Mouse (Mus musculus) adrenal gland, adult 18-20 months (tissue): ENCODE data around the gene Olfr934. TPM values are rescaled to one million over a fixed set of nuclear protein-coding genes. Genes with fewer than 3 reads are reported as not detected.

Source experiments
- DNase-seq, 2 experiments: peaks; one replicate each; pipeline ENCODE4 v3.0.0; 2021 to 2022; ENCODE audit warnings: low spot score in 2 of 2
- long read RNA-seq, 2 experiments: library from polyadenylated mRNA; stranded (forward); transcript quantifications; one replicate each; pipeline ENCODE4 v2.0.0; 2021
- total RNA-seq, 2 experiments: library from RNA; stranded (reverse); gene quantifications; 1 replicate in 1 of 2; 2 replicates in 1 of 2; pipeline ENCODE4 v1.2.3; 2021

Olfr934 gene
- not detected for total RNA-seq
- long read RNA-seq, experiment 1: 0 reads
- long read RNA-seq, experiment 2: 0 reads

DNA sequence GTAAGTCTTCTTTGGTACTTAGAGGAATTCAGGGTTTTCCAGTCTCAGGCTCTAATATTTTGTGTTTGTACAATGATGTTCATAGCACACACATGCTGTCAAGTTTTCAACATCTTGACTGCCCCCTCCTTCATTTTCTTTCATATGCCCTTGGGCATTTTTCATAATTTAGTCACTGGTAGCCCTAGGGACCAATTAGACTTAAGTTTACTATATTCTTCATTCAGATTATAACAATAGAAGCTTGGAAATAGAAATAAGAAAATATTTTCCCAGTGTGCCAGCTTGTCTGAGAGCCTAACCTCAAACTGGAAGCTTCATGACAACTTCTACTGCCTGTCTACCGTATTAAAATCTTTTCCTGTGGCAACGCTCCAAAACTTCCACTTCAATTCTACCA, at the start of gene Olfr934:
Gene Olfr934 (minus strand): TSS at position 101 of the 400 bp plus-strand sequence.
- no peak for DNase-seq

DNA sequence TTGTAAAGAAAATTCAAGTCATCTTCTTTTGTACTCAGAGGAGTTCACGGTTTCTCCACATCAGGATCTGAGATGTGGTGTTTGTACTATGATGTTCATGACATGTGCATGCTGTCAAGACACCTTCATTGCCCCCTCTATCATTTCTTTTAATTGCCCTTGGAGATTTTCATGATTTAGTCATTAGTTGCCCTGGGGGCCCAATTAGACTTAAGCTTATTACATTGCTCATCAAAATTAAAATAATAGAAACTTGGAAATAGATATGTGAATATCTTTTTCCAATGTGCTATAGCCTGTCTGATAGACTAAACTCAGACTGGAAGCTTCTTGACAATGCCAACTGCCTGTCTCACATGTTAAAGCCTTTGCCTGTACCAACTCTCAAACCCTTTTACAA, 35.2 kb upstream of the Olfr934 start, which contains the start of gene Olfr146:
Gene Olfr146 (minus strand): TSS at position 101 of the 400 bp plus-strand sequence.
- DNase-seq: no peak

DNA sequence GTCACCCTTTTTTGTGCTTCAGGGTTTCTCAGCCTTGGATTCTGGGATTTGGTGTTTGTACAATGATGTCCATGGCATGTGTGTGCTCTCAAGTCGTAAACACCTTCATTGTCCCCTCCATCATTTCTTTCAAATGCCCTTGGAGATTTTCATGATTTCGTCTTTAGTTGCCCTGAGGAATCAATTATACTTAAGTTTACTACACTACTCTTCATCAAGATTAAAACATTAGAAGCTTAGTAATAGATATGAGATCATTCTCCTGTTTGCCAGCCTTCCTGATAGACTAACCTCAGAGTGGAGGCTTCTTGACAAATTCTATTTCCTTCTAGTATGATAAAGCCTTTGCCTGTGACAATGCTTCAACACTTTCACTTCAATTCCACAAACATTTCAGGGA, 11.5 kb upstream of the Olfr934 start, which contains the start of gene Olfr935:
Gene Olfr935 (minus strand): TSS at position 101 of the 400 bp plus-strand sequence.
- DNase-seq: no peak

DNA sequence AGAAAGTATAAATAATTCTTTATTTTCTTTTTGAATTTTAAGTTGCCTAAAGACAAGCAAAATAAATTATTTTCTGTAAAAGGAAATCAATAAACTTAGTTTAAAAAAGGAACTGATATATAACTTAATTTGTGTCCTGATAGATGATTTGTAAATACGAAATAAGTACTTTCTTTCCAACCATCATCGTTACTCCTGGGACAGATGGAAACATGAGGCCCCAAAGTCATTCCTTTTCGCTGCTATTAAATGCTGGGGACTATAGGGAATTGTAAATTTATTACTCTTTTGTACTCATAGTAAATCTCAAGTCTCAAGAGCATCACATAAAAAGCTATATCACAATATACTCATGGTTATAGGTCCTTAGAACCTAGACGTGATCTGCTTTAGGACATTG, 16.1 kb downstream of the Olfr934 start, which contains the start of gene Olfr933:
Gene Olfr933 (plus strand): TSS at position 301 of the 400 bp plus-strand sequence.
- no peak for DNase-seq

DNA sequence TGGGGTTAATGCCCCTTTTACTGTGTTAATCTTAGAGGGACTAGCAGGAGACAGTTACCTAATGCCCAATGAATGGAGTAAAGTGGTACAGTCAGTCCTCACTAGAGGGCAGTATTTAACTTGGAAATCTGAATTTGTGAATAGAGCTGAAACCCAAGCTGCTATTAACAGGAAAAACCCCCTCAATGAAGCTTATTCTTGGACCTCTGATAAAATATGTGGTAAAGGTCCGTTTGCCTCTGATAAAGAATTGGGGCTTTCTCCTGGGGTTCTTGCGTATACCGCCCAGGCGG, 34.0 kb downstream of the Olfr934 start:
- no peak for DNase-seq

DNA sequence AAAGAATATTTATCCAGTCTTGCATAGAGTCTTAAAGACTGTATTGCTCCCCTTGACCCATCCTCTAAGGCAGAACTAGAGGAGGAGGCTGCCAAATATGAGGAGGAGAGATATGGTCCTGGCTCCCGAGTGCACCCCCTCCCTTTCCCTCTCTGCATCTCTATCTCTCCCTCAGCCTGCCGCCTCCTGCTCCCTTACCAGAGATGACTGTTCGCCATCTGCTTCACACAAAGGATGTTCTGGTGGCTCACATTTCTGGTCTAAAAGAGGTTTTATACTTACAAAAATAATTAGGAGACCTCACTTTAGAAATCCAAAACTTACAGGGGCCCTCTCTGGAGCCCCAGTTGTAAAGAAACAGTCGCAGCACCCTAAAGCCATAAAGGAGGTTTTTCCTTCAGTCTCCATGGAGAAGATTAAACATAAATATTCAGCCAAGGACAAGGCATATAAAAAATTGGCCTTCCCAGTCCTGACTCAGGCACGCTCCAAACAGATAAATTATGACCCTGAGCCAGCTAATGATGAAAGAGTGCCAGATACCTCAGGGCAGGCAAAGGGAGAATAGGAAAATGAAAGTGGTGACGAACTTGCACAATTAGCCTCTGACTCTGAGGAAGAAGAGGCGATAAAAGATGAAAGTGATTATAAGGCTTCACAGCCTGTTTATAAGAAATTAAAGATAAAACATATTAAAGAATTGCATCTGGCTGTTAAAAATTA, 34.6 kb downstream of the Olfr934 start:
- DNase-seq: no peak

Other genes starting within 250 kb of the Olfr934 start
- gene Olfr920, start 236.0 kb downstream of the Olfr934 start, total RNA-seq: under 1 TPM; 0.19 to 0.33 TPM
- gene Olfr921, start 215.2 kb downstream of the Olfr934 start, total RNA-seq: not detected
- gene Olfr922, start 173.7 kb downstream of the Olfr934 start, total RNA-seq: not detected
- not detected for gene Olfr923, start 161.8 kb downstream of the Olfr934 start, total RNA-seq
- not detected for gene Olfr924, start 143.9 kb downstream of the Olfr934 start, total RNA-seq
- not detected for gene Olfr26, start 133.3 kb downstream of the Olfr934 start, total RNA-seq
- not detected for gene Olfr926, start 111.2 kb downstream of the Olfr934 start, total RNA-seq
- not detected for gene Olfr930, start 58.5 kb downstream of the Olfr934 start, total RNA-seq
- not detected for gene Olfr933, start 16.0 kb downstream of the Olfr934 start, total RNA-seq
- not detected for gene Olfr935, start 11.4 kb upstream of the Olfr934 start, total RNA-seq
- gene Olfr146, start 35.1 kb upstream of the Olfr934 start, total RNA-seq: not detected
- gene Olfr937, start 76.6 kb upstream of the Olfr934 start, total RNA-seq: not detected
- not detected for gene Olfr938, start 90.6 kb upstream of the Olfr934 start, total RNA-seq
- gene Olfr27, start 139.8 kb upstream of the Olfr934 start, total RNA-seq: not detected
- gene Olfr943, start 178.0 kb upstream of the Olfr934 start, total RNA-seq: not detected
- not detected for gene Olfr944, start 213.6 kb upstream of the Olfr934 start, total RNA-seq